Mouse (Mus musculus) embryo, embryonic 10 days (tissue): Measurements from ENCODE around the gene Fntb.

ENCODE experiments used
- DNase-seq: peaks from one replicate; pipeline ENCODE4 v3.0.0-alpha.2; 2015; ENCODE audit warnings: low spot score

Fntb gene

GRCm38 (mm10) chr12:76954698-76955423, 189.5 kb downstream of the Fntb start:
- DNase-seq, result no peak

- DNase-seq, result no peak
Observed at GRCm38 (mm10) chr12:76957688-76958087, 192.3 kb downstream of the Fntb start.

- DNase-seq, result peak; percentile 22
Observed at GRCm38 (mm10) chr12:76961052-76961931, 195.9 kb downstream of the Fntb start.

GRCm38 (mm10) chr12:76961932-76962891, 196.8 kb downstream of the Fntb start, which contains the start of gene Max:
Max (minus strand) TSS chr12:76962201.
- DNase-seq, result peak; percentile 99

- no peak for DNase-seq
Observed at GRCm38 (mm10) chr12:76965089-76965488, 199.7 kb downstream of the Fntb start.

- peak; percentile 65 for DNase-seq
Observed at GRCm38 (mm10) chr12:76965876-76966275, 200.5 kb downstream of the Fntb start.
